Mouse (Mus musculus): ENCODE results near the gene Zfp668. TPM values are rescaled to one million over a fixed set of nuclear protein-coding genes. Genes with fewer than 3 reads are reported as not detected.
"Not testable (repeated sequence)": the region's sequence is repeated elsewhere in the genome, so short reads cannot be mapped to it uniquely, and the experiment has no call there.

Zfp668 gene
- total RNA-seq, 2 experiments from 2014 or later: 2.8 to 9.3 TPM

GRCm38 (mm10) chr7:127896384-127896783, 19.8 kb upstream of the Zfp668 start:
- no peak for ATAC-seq (replicated peaks; ENCODE audit: low FRiP score, low TSS enrichment, poor library complexity, severe bottlenecking)

GRCm38 (mm10) chr7:127895891-127896290, 19.3 kb upstream of the Zfp668 start:
- not testable (repeated sequence) for ATAC-seq (replicated peaks; ENCODE audit: low FRiP score, low TSS enrichment, poor library complexity, severe bottlenecking)

GRCm38 (mm10) chr7:127895442-127895841, 18.8 kb upstream of the Zfp668 start, which contains the start of the genes Gm21974 and Vkorc1:
TSS of gene Gm21974 (minus strand) at chr7:127895454.
TSS of gene Vkorc1 (minus strand) at chr7:127895617.
- ATAC-seq (replicated peaks; ENCODE audit: low FRiP score, low TSS enrichment, poor library complexity, severe bottlenecking): peak; percentile 96

- no peak for ATAC-seq (replicated peaks; ENCODE audit: low FRiP score, low TSS enrichment, poor library complexity, severe bottlenecking)
These were observed 17.9 kb upstream of the Zfp668 start for GRCm38 (mm10) chr7:127894480-127894879.

- no peak for ATAC-seq (replicated peaks; ENCODE audit: low FRiP score, low TSS enrichment, poor library complexity, severe bottlenecking)
These were observed 14.2 kb upstream of the Zfp668 start, which contains the start of gene Prss53 for GRCm38 (mm10) chr7:127890798-127891197. TSS of gene Prss53 (minus strand) at chr7:127890970.

GRCm38 (mm10) chr7:127888821-127889220, 12.2 kb upstream of the Zfp668 start:
- ATAC-seq (replicated peaks; ENCODE audit: low FRiP score, low TSS enrichment, poor library complexity, severe bottlenecking): no peak

GRCm38 (mm10) chr7:127887781-127888180, 11.2 kb upstream of the Zfp668 start:
- no peak for ATAC-seq (replicated peaks; ENCODE audit: low FRiP score, low TSS enrichment, poor library complexity, severe bottlenecking)

GRCm38 (mm10) chr7:127887191-127887590, 10.6 kb upstream of the Zfp668 start:
- ATAC-seq (replicated peaks; ENCODE audit: low FRiP score, low TSS enrichment, poor library complexity, severe bottlenecking): no peak

- ATAC-seq (replicated peaks; ENCODE audit: low FRiP score, low TSS enrichment, poor library complexity, severe bottlenecking): no peak
These were observed 9.9 kb upstream of the Zfp668 start for GRCm38 (mm10) chr7:127886551-127886950.

GRCm38 (mm10) chr7:127885951-127886350, 9.3 kb upstream of the Zfp668 start:
- ATAC-seq (replicated peaks; ENCODE audit: low FRiP score, low TSS enrichment, poor library complexity, severe bottlenecking): 0 out of 2 replicates have a peak, but pooled peaks have one; percentile 16

- no peak for ATAC-seq (replicated peaks; ENCODE audit: low FRiP score, low TSS enrichment, poor library complexity, severe bottlenecking)
These were observed 3.8 kb upstream of the Zfp668 start for GRCm38 (mm10) chr7:127880431-127880830.

- no peak for ATAC-seq (replicated peaks; ENCODE audit: low FRiP score, low TSS enrichment, poor library complexity, severe bottlenecking)
These were observed 2.7 kb upstream of the Zfp668 start for GRCm38 (mm10) chr7:127879301-127879700.

GRCm38 (mm10) chr7:127876041-127876466, 574 bp downstream of the Zfp668 start, which contains the start of gene Zfp646:
TSS of gene Zfp646 (plus strand) at chr7:127876221.
- peak; percentile 41 for ATAC-seq (replicated peaks; ENCODE audit: low FRiP score, low TSS enrichment, poor library complexity, severe bottlenecking)

GRCm38 (mm10) chr7:127875627-127876001, 1.0 kb downstream of the Zfp668 start:
- peak; percentile 56 for ATAC-seq (replicated peaks; ENCODE audit: low FRiP score, low TSS enrichment, poor library complexity, severe bottlenecking)

GRCm38 (mm10) chr7:127874812-127875626, 1.6 kb downstream of the Zfp668 start:
- peak; percentile 15; the same call in 1 of the 2 replicates for ATAC-seq (replicated peaks; ENCODE audit: low FRiP score, low TSS enrichment, poor library complexity, severe bottlenecking)

GRCm38 (mm10) chr7:127870136-127870821, 6.3 kb downstream of the Zfp668 start:
- ATAC-seq (replicated peaks; ENCODE audit: low FRiP score, low TSS enrichment, poor library complexity, severe bottlenecking): peak; percentile 65; the same call in 1 of the 2 replicates

- ATAC-seq (replicated peaks; ENCODE audit: low FRiP score, low TSS enrichment, poor library complexity, severe bottlenecking): no peak
These were observed 7.3 kb downstream of the Zfp668 start for GRCm38 (mm10) chr7:127869149-127869810.

GRCm38 (mm10) chr7:127867641-127868040, 9.0 kb downstream of the Zfp668 start:
- no peak for ATAC-seq (replicated peaks; ENCODE audit: low FRiP score, low TSS enrichment, poor library complexity, severe bottlenecking)

- ATAC-seq (replicated peaks; ENCODE audit: low FRiP score, low TSS enrichment, poor library complexity, severe bottlenecking): no peak
These were observed 10.2 kb downstream of the Zfp668 start for GRCm38 (mm10) chr7:127866434-127866833.

GRCm38 (mm10) chr7:127858258-127858657, 18.4 kb downstream of the Zfp668 start:
- peak; percentile 76 for ATAC-seq (replicated peaks; ENCODE audit: low FRiP score, low TSS enrichment, poor library complexity, severe bottlenecking)
